Mouse (Mus musculus) neural tube, embryonic 12.5 days (tissue): Measurements from ENCODE around the gene Kctd2. TPM values are rescaled to one million over a fixed set of nuclear protein-coding genes. Genes with fewer than 3 reads are reported as not detected.
A peak's percentile ranks its signal among the peaks of the same experiment; 100 is the strongest.

ENCODE experiments used
- ATAC-seq: fragments of 200-750 bp; cut with Nextera tagmentation; 2 replicates; pipeline ENCODE4 v1.8.0; 2017; ENCODE audit warnings: low read depth, mild to moderate bottlenecking, moderate TSS enrichment, moderate library complexity; ENCODE audit not compliant: low FRiP score
- H3K27ac ChIP-seq: fragments of 300-500 bp; sonication (generic); 2 replicates; pipeline ENCODE4 v1.5.1; 2016
- H3K27me3 ChIP-seq: fragments of 300-500 bp; sonication (generic); replicated peaks from 2 replicates; pipeline ENCODE4 v1.6.1; 2016; ENCODE audit warnings: mild to moderate bottlenecking
- H3K36me3 ChIP-seq: fragments of 300-500 bp; sonication (generic); 2 replicates; pipeline ENCODE4 v1.6.1; 2016; ENCODE audit warnings: mild to moderate bottlenecking
- H3K4me1 ChIP-seq: fragments of 300-500 bp; sonication (generic); 2 replicates; pipeline ENCODE4 v1.6.1; 2016
- H3K4me2 ChIP-seq: fragments of 300-500 bp; sonication (generic); replicated peaks from 2 replicates; pipeline ENCODE4 v1.6.1; 2016; ENCODE audit warnings: mild to moderate bottlenecking
- H3K4me3 ChIP-seq: fragments of 300-500 bp; sonication (generic); 2 replicates; pipeline ENCODE4 v1.5.1; 2016
- H3K9ac ChIP-seq: fragments of 300-500 bp; sonication (generic); 2 replicates; pipeline ENCODE4 v1.6.1; 2016; ENCODE audit warnings: mild to moderate bottlenecking
- H3K9me3 ChIP-seq: fragments of 300-500 bp; sonication (generic); 2 replicates; pipeline ENCODE4 v1.6.1; 2016; ENCODE audit warnings: mild to moderate bottlenecking
- WGBS: fragments of 180-500 bp; shearing (Covaris S2); methylation state at CpG from one replicate; pipeline ENCODE4 v1.1.7; 2016; 5-methylcytosine and 5-hydroxymethylcytosine counted together
- polyA plus RNA-seq: library from polyadenylated mRNA; unstranded; fragments of >200 nt; fragmentation: Nextera tagmentation; extraction: Ambion mirVana; gene quantifications from 2 replicates; pipeline ENCODE4 v1.2.1, GENCODE M21; 2016

The Kctd2 gene
- polyA plus RNA-seq, 1 experiment from 2014 or later = 29.9 TPM

GRCm38 (mm10) chr11:115405723-115406122, 14.2 kb upstream of the Kctd2 start:
- Histone ChIP-seq H3K9me3 (no peaks in the 10 kb centered on the region), H3K4me1 (peaks cover 42% of the 10 kb centered on the region), H3K27me3 (no peaks in the 10 kb centered on the region), H3K36me3 (peaks cover 38% of the 10 kb centered on the region), H3K4me2 (no peak overlapping the region), H3K4me3 (no peak overlapping the region), H3K9ac (no peak overlapping the region), H3K27ac (no peak overlapping the region)
- WGBS = 96% methylated on average over 6 of the region's 6 CpGs
- ATAC-seq = no peak

GRCm38 (mm10) chr11:115406858-115407401, 13.0 kb upstream of the Kctd2 start:
- H3K9ac ChIP-seq = no peak overlapping the region
- H3K27me3 ChIP-seq = no peaks in the 10 kb centered on the region
- 95% methylated on average over 17 of the region's 17 CpGs for WGBS
- peaks cover 46% of the 10 kb centered on the region for H3K36me3 ChIP-seq
- H3K9me3 ChIP-seq = no peaks in the 10 kb centered on the region
- H3K4me2 ChIP-seq = no peak overlapping the region
- H3K27ac ChIP-seq = no peak overlapping the region
- no peak overlapping the region for H3K4me3 ChIP-seq
- peaks cover 50% of the 10 kb centered on the region for H3K4me1 ChIP-seq
- ATAC-seq = no peak

- Histone ChIP-seq H3K27ac (peak overlapping the region; percentile 23), H3K9ac (no peak overlapping the region), H3K36me3 (peaks cover 46% of the 10 kb centered on the region), H3K4me3 (no peak overlapping the region), H3K4me1 (peaks cover 55% of the 10 kb centered on the region), H3K27me3 (no peaks in the 10 kb centered on the region), H3K9me3 (no peaks in the 10 kb centered on the region), H3K4me2 (peak overlapping the region; percentile 2)
- no peak for ATAC-seq
- WGBS = 82% methylated on average over 6 of the region's 6 CpGs
Measured at GRCm38 (mm10) chr11:115408266-115408920, 11.5 kb upstream of the Kctd2 start.

GRCm38 (mm10) chr11:115409556-115409955, 10.4 kb upstream of the Kctd2 start:
- Histone ChIP-seq H3K4me2 (0 out of 2 replicates have a peak overlapping the region, but pooled peaks have one; percentile 2), H3K4me1 (peaks cover 54% of the 10 kb centered on the region), H3K4me3 (no peak overlapping the region), H3K36me3 (peaks cover 46% of the 10 kb centered on the region), H3K27me3 (no peaks in the 10 kb centered on the region), H3K9me3 (no peaks in the 10 kb centered on the region), H3K27ac (peak overlapping the region; percentile 47), H3K9ac (0 out of 2 replicates have a peak overlapping the region, but pooled peaks have one; percentile 23)
- WGBS = 39% methylated on average over 7 of the region's 7 CpGs
- ATAC-seq = no peak

- Histone ChIP-seq H3K36me3 (peaks cover 42% of the 10 kb centered on the region), H3K9ac (peak overlapping the region; percentile 98), H3K4me1 (peaks cover 23% of the 10 kb centered on the region), H3K4me3 (peak overlapping the region; percentile 99), H3K27ac (peak overlapping the region; percentile 76), H3K9me3 (no peaks in the 10 kb centered on the region), H3K27me3 (no peaks in the 10 kb centered on the region), H3K4me2 (peak overlapping the region; percentile 98)
- ATAC-seq = peak; percentile 72
- 3% methylated on average over 45 of the region's 45 CpGs for WGBS
Measured at GRCm38 (mm10) chr11:115420336-115421190, 635 bp downstream of the Kctd2 start.

- Histone ChIP-seq H3K27me3 (no peaks in the 10 kb centered on the region), H3K9me3 (no peaks in the 10 kb centered on the region), H3K4me3 (no peak overlapping the region; the same call in 1 of the 2 replicates), H3K4me2 (peak overlapping the region; percentile 98), H3K36me3 (peaks cover 41% of the 10 kb centered on the region), H3K9ac (peak overlapping the region; percentile 98; the same call in 1 of the 2 replicates), H3K4me1 (peaks cover 23% of the 10 kb centered on the region), H3K27ac (no peak overlapping the region)
- WGBS = 76% methylated on average over 1 of the region's 1 CpGs
- ATAC-seq = no peak
Measured at GRCm38 (mm10) chr11:115421328-115421727, 1.4 kb downstream of the Kctd2 start.

- 0 out of 2 replicates have a peak overlapping the region, but pooled peaks have one; percentile 16 for H3K4me2 ChIP-seq
Measured at GRCm38 (mm10) chr11:115421972-115422371, 2.0 kb downstream of the Kctd2 start.

GRCm38 (mm10) chr11:115423091-115423490, 3.2 kb downstream of the Kctd2 start:
- ATAC-seq = no peak
- no peaks in the 10 kb centered on the region for H3K27me3 ChIP-seq
- H3K4me3 ChIP-seq = no peak overlapping the region
- H3K9ac ChIP-seq = no peak overlapping the region
- peaks cover 23% of the 10 kb centered on the region for H3K4me1 ChIP-seq
- 76% methylated on average over 3 of the region's 3 CpGs for WGBS
- H3K4me2 ChIP-seq = no peak overlapping the region
- peaks cover 32% of the 10 kb centered on the region for H3K36me3 ChIP-seq
- no peaks in the 10 kb centered on the region for H3K9me3 ChIP-seq
- H3K27ac ChIP-seq = no peak overlapping the region

More at GRCm38 (mm10) chr11:115421972-115422371, 2.0 kb downstream of the Kctd2 start:
- peaks cover 23% of the 10 kb centered on the region for H3K4me1 ChIP-seq
- H3K27me3 ChIP-seq = no peaks in the 10 kb centered on the region
- no peak overlapping the region for H3K27ac ChIP-seq
- no peaks in the 10 kb centered on the region for H3K9me3 ChIP-seq
- H3K9ac ChIP-seq = no peak overlapping the region
- peaks cover 39% of the 10 kb centered on the region for H3K36me3 ChIP-seq
- no peak for ATAC-seq
- H3K4me3 ChIP-seq = no peak overlapping the region
- 93% methylated on average over 16 of the region's 16 CpGs for WGBS

GRCm38 (mm10) chr11:115424666-115425065, 4.7 kb downstream of the Kctd2 start:
- H3K9me3 ChIP-seq = no peaks in the 10 kb centered on the region
- no peak for ATAC-seq
- no peak overlapping the region for H3K4me2 ChIP-seq
- H3K27me3 ChIP-seq = no peaks in the 10 kb centered on the region
- 81% methylated on average over 7 of the region's 7 CpGs for WGBS
- H3K4me1 ChIP-seq = peaks cover 13% of the 10 kb centered on the region
- no peak overlapping the region for H3K9ac ChIP-seq
- no peak overlapping the region for H3K4me3 ChIP-seq
- H3K36me3 ChIP-seq = peaks cover 44% of the 10 kb centered on the region
- no peak overlapping the region for H3K27ac ChIP-seq

GRCm38 (mm10) chr11:115425671-115426070, 5.7 kb downstream of the Kctd2 start:
- H3K9me3 ChIP-seq = no peaks in the 10 kb centered on the region
- no peak overlapping the region for H3K9ac ChIP-seq
- H3K27me3 ChIP-seq = no peaks in the 10 kb centered on the region
- H3K4me3 ChIP-seq = no peak overlapping the region
- no peak for ATAC-seq
- peaks cover 10% of the 10 kb centered on the region for H3K4me1 ChIP-seq
- peaks cover 54% of the 10 kb centered on the region for H3K36me3 ChIP-seq
- no peak overlapping the region for H3K27ac ChIP-seq
- WGBS = 83% methylated on average over 6 of the region's 6 CpGs
- H3K4me2 ChIP-seq = no peak overlapping the region

GRCm38 (mm10) chr11:115427482-115428331, 7.8 kb downstream of the Kctd2 start:
- Histone ChIP-seq H3K4me2 (peak overlapping the region; percentile 32), H3K27ac (no peak overlapping the region; the same call in 1 of the 2 replicates), H3K27me3 (no peaks in the 10 kb centered on the region), H3K36me3 (peaks cover 66% of the 10 kb centered on the region), H3K4me1 (no peaks in the 10 kb centered on the region; the same call in 1 of the 2 replicates), H3K9me3 (no peaks in the 10 kb centered on the region), H3K4me3 (no peak overlapping the region), H3K9ac (no peak overlapping the region)
- ATAC-seq = peak; percentile 56; the same call in 1 of the 2 replicates
- WGBS = 35% methylated on average over 20 of the region's 20 CpGs
